ENCODE assay signal across 8 mouse cellular contexts in genomic region chr2:33746471-33746870, GRCm38 (mm10).
DNase-seq lines count a peak whose midpoint lies in the region; ATAC-seq and TF ChIP-seq lines count a peak whose summit lies in the region.

No protein-coding gene starts in this region.

- intact Hi-C loops in left cerebral cortex, postnatal 25 days (cut with DNase I), result loop anchor here (5.0 to 10.0 kb wide), 3 partner anchors 211 to 888 kb away; no protein-coding TSS in a partner anchor

- H3K4me2 ChIP-seq in intestine, postnatal 0 days (replicated peaks; ENCODE audit: low read depth), result no peak overlapping the region
- no peak overlapping the region for H3K4me2 ChIP-seq in midbrain, postnatal 0 days (ENCODE audit: low read depth, low read length, poor library complexity, severe bottlenecking)

- peak; percentile 95 for TF ChIP-seq CTCF in intestine, postnatal 0 days (IDR thresholded peaks at IDR 0.05; ENCODE audit: low read depth)
- TF ChIP-seq CTCF in midbrain, postnatal 0 days (IDR thresholded peaks at IDR 0.05), result peak; percentile 97

- no peaks in the 10 kb centered on the region for H3K9me3 ChIP-seq in intestine, postnatal 0 days (ENCODE audit: control insufficient read depth)
- no peaks in the 10 kb centered on the region for H3K9me3 ChIP-seq in midbrain, postnatal 0 days (ENCODE audit: low read length)

- no peak overlapping the region for H3K9ac ChIP-seq in intestine, postnatal 0 days (ENCODE audit: low read depth, low read length)
- H3K9ac ChIP-seq in midbrain, postnatal 0 days (replicated peaks; ENCODE audit: low read length, poor library complexity, severe bottlenecking), result no peak overlapping the region

- no peaks in the 10 kb centered on the region for H3K36me3 ChIP-seq in intestine, postnatal 0 days (ENCODE audit: control insufficient read depth, insufficient read depth)
- peaks cover 23% of the 10 kb centered on the region for H3K36me3 ChIP-seq in midbrain, postnatal 0 days (ENCODE audit: insufficient read depth, low read length)

- 13% methylated on average over 5 of the region's 5 CpGs for WGBS in intestine, postnatal 0 days
- WGBS in midbrain, postnatal 0 days, result 5% methylated on average over 5 of the region's 5 CpGs

- DNase-seq in urinary bladder, adult 18-20 months (ENCODE audit: low spot score in 2 of 2), result peak; percentile 31 to 40
- no peak for DNase-seq in urinary bladder, adult 2 months (ENCODE audit: low spot score)
- DNase-seq in cerebellum, postnatal 4 days (ENCODE audit: low spot score in 2 of 2), result peak; percentile 61 to 86
- peak; percentile 80 for DNase-seq in gastrocnemius, adult 18-20 months (ENCODE audit: low spot score)
- peak; percentile 90 to 92 for DNase-seq in left cerebral cortex, postnatal 25 days (ENCODE audit: low spot score in 2 of 2)
- peak; percentile 93 for DNase-seq in midbrain, postnatal 0 days (ENCODE audit: low spot score)
- DNase-seq in spleen, postnatal 10 days (ENCODE audit: low spot score in 2 of 2), result peak; percentile 51 to 65

- H3K27ac ChIP-seq in intestine, postnatal 0 days (ENCODE audit: low read depth, low read length), result no peak overlapping the region
- H3K27ac ChIP-seq in midbrain, postnatal 0 days (ENCODE audit: low read depth, low read length), result no peak overlapping the region

- no peak overlapping the region for H3K4me3 ChIP-seq in intestine, postnatal 0 days (ENCODE audit: low read depth, low read length)
- no peak overlapping the region for H3K4me3 ChIP-seq in midbrain, postnatal 0 days (ENCODE audit: low read depth, low read length)

- ATAC-seq in intestine, postnatal 0 days, result no peak
- ATAC-seq in midbrain, postnatal 0 days (ENCODE audit: low FRiP score), result peak; percentile 59; the same call in 1 of the 2 replicates

- no peaks in the 10 kb centered on the region for H3K4me1 ChIP-seq in intestine, postnatal 0 days (replicated peaks; ENCODE audit: control insufficient read depth, insufficient read depth, low read length)
- H3K4me1 ChIP-seq in midbrain, postnatal 0 days (ENCODE audit: insufficient read depth, low read length), result no peaks in the 10 kb centered on the region

- no peaks in the 10 kb centered on the region for H3K27me3 ChIP-seq in intestine, postnatal 0 days (replicated peaks; ENCODE audit: control insufficient read depth, insufficient read depth, low read length)
- no peaks in the 10 kb centered on the region for H3K27me3 ChIP-seq in midbrain, postnatal 0 days (ENCODE audit: insufficient read depth, low read length)
